In genomic region chr12:54683182-54683581, GRCm38 (mm10) we compare ENCODE assay signal across 11 mouse cellular contexts. TPM values are rescaled to one million over a fixed set of nuclear protein-coding genes. Genes with fewer than 3 reads are reported as not detected.
DNase-seq lines count a peak whose midpoint lies in the region; ATAC-seq and TF ChIP-seq lines count a peak whose summit lies in the region.
"Had no signal": no experiment of that assay in that cellular context is flagged by ENCODE, and none has a peak within 500 bp of the region (broad histone marks: within the 10 kb centered on the region; RNA-seq: fewer than 3 reads in every experiment).

No protein-coding gene starts in this region.

- no peak overlapping the region for H3K27ac ChIP-seq in left cerebral cortex, adult 2 months
- no peak overlapping the region for H3K27ac ChIP-seq in ES-Bruce4 (ENCODE audit: insufficient read depth, low read length)
- H3K27ac ChIP-seq: embryonic facial prominence, embryonic 13.5 days; kidney, embryonic 15.5 days; midbrain, embryonic 13.5 days had no signal

- no peaks in the 10 kb centered on the region for H3K9me3 ChIP-seq in ES-Bruce4 (replicated peaks; ENCODE audit: control insufficient read depth, insufficient read depth, low read length, poor library complexity, severe bottlenecking)
- H3K9me3 ChIP-seq: embryonic facial prominence, embryonic 13.5 days; kidney, embryonic 15.5 days; midbrain, embryonic 13.5 days had no signal

- H3K4me1 ChIP-seq in ES-Bruce4 (ENCODE audit: control insufficient read depth, insufficient read depth, low read length) = no peaks in the 10 kb centered on the region
- H3K4me1 ChIP-seq: kidney, embryonic 15.5 days; midbrain, embryonic 13.5 days had no signal

- in situ Hi-C loops in Patski (cut with MboI; ENCODE audit: low pct_unique_long_range_greater_than_20kb) = no loop called here

- intact Hi-C loops in left cerebral cortex, adult 2 months (cut with DNase I) = no loop called here

- peaks cover 11% of the 10 kb centered on the region for H3K36me3 ChIP-seq in ES-Bruce4 (ENCODE audit: control insufficient read depth, insufficient read depth, low read length, poor library complexity, severe bottlenecking)

- no peak for ATAC-seq in Patski
- ATAC-seq: midbrain, embryonic 13.5 days had no signal

- CTCF ChIA-PET in Patski (lab: Charles Lee) = interaction anchor here (0.6 to 1.7 kb wide), 3 partner anchors 10 to 13 kb away, joined by 3 to 5 read pairs (median 3); no protein-coding TSS in a partner anchor

- POLR2A ChIA-PET in Patski (lab: Charles Lee) = no interaction called here

- TF ChIP-seq EP300 in ES-Bruce4 (IDR thresholded peaks at IDR 0.05; ENCODE audit: insufficient read depth, low read depth, low read length) = no peak

- TF ChIP-seq POLR2A in ES-Bruce4 (IDR thresholded peaks at IDR 0.05; ENCODE audit: insufficient read depth, low read length) = no peak

- H3K4me3 ChIP-seq in left cerebral cortex, adult 2 months = no peak overlapping the region
- H3K4me3 ChIP-seq in ES-Bruce4 (ENCODE audit: low read depth, low read length) = no peak overlapping the region
- H3K4me3 ChIP-seq: embryonic facial prominence, embryonic 13.5 days; kidney, embryonic 15.5 days; midbrain, embryonic 13.5 days had no signal

- DNase-seq in left cerebral cortex, adult 2 months (ENCODE audit: extremely low spot score in 1 of 2, low spot score in 2 of 2) = no peak
- no peak for DNase-seq in left cerebral cortex, adult 11 months (ENCODE audit: low spot score)
- DNase-seq in Patski (ENCODE audit: low read depth, low spot score) = no peak
- DNase-seq in mesoderm, embryonic 11.5 days (ENCODE audit: low read depth, low spot score) = peak; percentile 27
- DNase-seq in left cerebral cortex, adult 18-20 months (ENCODE audit: low spot score in 2 of 2) = no peak
- DNase-seq in thymus, postnatal 4 days = no peak
- DNase-seq: adrenal gland, adult 2 months had no signal

- no peak overlapping the region for H3K9ac ChIP-seq in ES-Bruce4 (ENCODE audit: low read depth, poor library complexity, severe bottlenecking)
- H3K9ac ChIP-seq: embryonic facial prominence, embryonic 13.5 days; kidney, embryonic 15.5 days; midbrain, embryonic 13.5 days had no signal

- H3K27me3 ChIP-seq in ES-Bruce4 (ENCODE audit: control insufficient read depth, insufficient read depth, low read length, poor library complexity, severe bottlenecking) = no peaks in the 10 kb centered on the region
- H3K27me3 ChIP-seq in Patski = no peaks in the 10 kb centered on the region
- H3K27me3 ChIP-seq: embryonic facial prominence, embryonic 13.5 days; kidney, embryonic 15.5 days; midbrain, embryonic 13.5 days had no signal

- peak; percentile 51 for TF ChIP-seq CTCF in left cerebral cortex, adult 2 months (IDR thresholded peaks at IDR 0.05)
- TF ChIP-seq CTCF in ES-Bruce4 (IDR thresholded peaks at IDR 0.05; ENCODE audit: low read depth, low read length) (peak; percentile 34), Patski (IDR thresholded peaks at IDR 0.05) (peak; percentile 45)

RNA-seq across cellular contexts. Expression of gene Eapp, which starts 12.5 kb away (rescaled TPM):
- 10 to 100 TPM; 37.7 to 42.4 TPM for total RNA-seq in left cerebral cortex, adult 2 months (2021)
- polyA plus RNA-seq in ES-Bruce4 (2011; ENCODE audit: insufficient read depth, insufficient read length, low read depth, missing spikeins) (44.4 and 46.6 TPM in 2 replicates), Patski (2021) (52.7 TPM)
- 10 to 100 TPM; 43.2 to 44.7 TPM for total RNA-seq in left cerebral cortex, adult 18-20 months (2021)

RNA-seq across cellular contexts. Expression of gene Sptssa, which starts 26.8 kb away (rescaled TPM):
- total RNA-seq in left cerebral cortex, adult 2 months (2021) = 10 to 100 TPM; 20.8 to 23.3 TPM
- polyA plus RNA-seq in ES-Bruce4 (2011; ENCODE audit: insufficient read depth, insufficient read length, low read depth, missing spikeins) (21.4 and 28.6 TPM in 2 replicates), Patski (2021) (57.6 TPM)
- 10 to 100 TPM; 24.8 to 25.7 TPM for total RNA-seq in left cerebral cortex, adult 18-20 months (2021)
